Mouse (Mus musculus): ENCODE data around the gene Glud1.

- TF ChIP-seq MAFK (IDR thresholded peaks at IDR 0.05; ENCODE audit: insufficient read depth, low read depth, low read length) (no peak), CHD2 (IDR thresholded peaks at IDR 0.05; ENCODE audit: low read depth, low read length) (no peak), ZC3H11A (IDR thresholded peaks at IDR 0.05; ENCODE audit: borderline replicate concordance, low read depth, low read length) (no peak), HCFC1 (IDR thresholded peaks at IDR 0.05; ENCODE audit: borderline replicate concordance, insufficient read depth, low read length) (no peak)
Measured at GRCm38 (mm10) chr14:34311021-34311631, 599 bp downstream of the Glud1 start.
